8 mouse cellular contexts compared by ENCODE assay signal in genomic region chr11:18878748-18879455, GRCm38 (mm10).
DNase-seq lines count a peak whose midpoint lies in the region; ATAC-seq and TF ChIP-seq lines count a peak whose summit lies in the region.

No protein-coding gene starts in this region.

- 5% methylated on average over 12 of the region's 13 CpGs for WGBS in kidney, embryonic 14.5 days
- WGBS in embryonic facial prominence, embryonic 15.5 days: 3% methylated on average over 13 of the region's 13 CpGs
- 2% methylated on average over 13 of the region's 13 CpGs for WGBS in limb, embryonic 14.5 days
- 13% methylated on average over 13 of the region's 13 CpGs for WGBS in olfactory bulb, adult 2 months

- H3K36me3 ChIP-seq in kidney, embryonic 14.5 days (ENCODE audit: control insufficient read depth, insufficient read depth, low read length): peaks cover 12% of the 10 kb centered on the region
- no peaks in the 10 kb centered on the region for H3K36me3 ChIP-seq in embryonic facial prominence, embryonic 15.5 days
- H3K36me3 ChIP-seq in limb, embryonic 14.5 days (ENCODE audit: control insufficient read depth, insufficient read depth, low read length): no peaks in the 10 kb centered on the region

- peak overlapping the region; percentile 71 for H3K4me2 ChIP-seq in kidney, embryonic 14.5 days (replicated peaks; ENCODE audit: low read depth, low read length)
- peak overlapping the region; percentile 86 for H3K4me2 ChIP-seq in embryonic facial prominence, embryonic 15.5 days (replicated peaks)
- H3K4me2 ChIP-seq in limb, embryonic 14.5 days (replicated peaks; ENCODE audit: low read depth, low read length, severe bottlenecking): peak overlapping the region; percentile 71

- no peak for TF ChIP-seq POLR2A in limb, embryonic 14.5 days (IDR thresholded peaks at IDR 0.05; ENCODE audit: borderline replicate concordance, extremely low read depth, insufficient read depth, insufficient read length)
- TF ChIP-seq POLR2A in olfactory bulb, adult 2 months (IDR thresholded peaks at IDR 0.05; ENCODE audit: insufficient read depth, low read depth, low read length): no peak

- H3K9ac ChIP-seq in kidney, embryonic 14.5 days (ENCODE audit: low read depth, low read length): peak overlapping the region; percentile 34; the same call in 1 of the 2 replicates
- H3K9ac ChIP-seq in embryonic facial prominence, embryonic 15.5 days: no peak overlapping the region
- no peak overlapping the region for H3K9ac ChIP-seq in limb, embryonic 14.5 days (ENCODE audit: low read depth, low read length, severe bottlenecking)

- H3K9me3 ChIP-seq in kidney, embryonic 14.5 days (ENCODE audit: control insufficient read depth, low read length): no peaks in the 10 kb centered on the region
- H3K9me3 ChIP-seq in embryonic facial prominence, embryonic 15.5 days (replicated peaks): no peaks in the 10 kb centered on the region
- H3K9me3 ChIP-seq in limb, embryonic 14.5 days (ENCODE audit: control insufficient read depth, low read length): no peaks in the 10 kb centered on the region

- peak overlapping the region; percentile 93 for H3K27ac ChIP-seq in kidney, embryonic 14.5 days (ENCODE audit: low read depth, low read length)
- no peak overlapping the region for H3K27ac ChIP-seq in embryonic facial prominence, embryonic 15.5 days (replicated peaks)
- H3K27ac ChIP-seq in limb, embryonic 14.5 days (replicated peaks; ENCODE audit: low read depth, low read length): no peak overlapping the region
- peak overlapping the region; percentile 4; the same call in 1 of the 2 replicates for H3K27ac ChIP-seq in olfactory bulb, adult 2 months (ENCODE audit: insufficient read depth, low read depth, low read length)

- peaks cover 20% of the 10 kb centered on the region; the same call in 1 of the 2 replicates for H3K4me1 ChIP-seq in kidney, embryonic 14.5 days (ENCODE audit: control insufficient read depth, insufficient read depth, low read length)
- peaks cover 30% of the 10 kb centered on the region for H3K4me1 ChIP-seq in embryonic facial prominence, embryonic 15.5 days
- peaks cover 8% of the 10 kb centered on the region; the same call in 1 of the 2 replicates for H3K4me1 ChIP-seq in limb, embryonic 14.5 days (ENCODE audit: control insufficient read depth, insufficient read depth, low read length)
- H3K4me1 ChIP-seq in olfactory bulb, adult 2 months (ENCODE audit: control insufficient read depth, insufficient read depth, low read length): peaks cover 18% of the 10 kb centered on the region

- no peaks in the 10 kb centered on the region for H3K27me3 ChIP-seq in kidney, embryonic 14.5 days (ENCODE audit: control insufficient read depth, insufficient read depth, low read length)
- peaks cover 28% of the 10 kb centered on the region for H3K27me3 ChIP-seq in embryonic facial prominence, embryonic 15.5 days
- peaks cover 54% of the 10 kb centered on the region for H3K27me3 ChIP-seq in limb, embryonic 14.5 days (ENCODE audit: control insufficient read depth, insufficient read depth, low read length)

- no peak for DNase-seq in kidney, postnatal 10 days
- no peak for DNase-seq in limb, embryonic 14.5 days (ENCODE audit: low spot score)
- DNase-seq in MN1 (ENCODE audit: low spot score): no peak
- no peak for DNase-seq in cerebellum, adult 8-10 months
- DNase-seq in gastrocnemius, postnatal 14 days: no peak

- ATAC-seq in kidney, embryonic 14.5 days (ENCODE audit: low FRiP score, low TSS enrichment): no peak
- no peak for ATAC-seq in embryonic facial prominence, embryonic 15.5 days (ENCODE audit: insufficient number of reproducible peaks, low FRiP score, low TSS enrichment, low read depth)
- ATAC-seq in limb, embryonic 14.5 days (ENCODE audit: low FRiP score, low read depth): no peak

- no peak for TF ChIP-seq CTCF in olfactory bulb, adult 2 months (IDR thresholded peaks at IDR 0.05; ENCODE audit: insufficient read depth, low read depth, low read length)

- intact Hi-C loops in gastrocnemius, postnatal 14 days (cut with DNase I; ENCODE audit: low total_unique reads): loop anchor here (5.0 kb wide), 2 partner anchors 148 to 883 kb away; no protein-coding TSS in a partner anchor

- H3K4me3 ChIP-seq in kidney, embryonic 14.5 days (ENCODE audit: low read length): peak overlapping the region; percentile 47
- H3K4me3 ChIP-seq in embryonic facial prominence, embryonic 15.5 days (replicated peaks): peak overlapping the region; percentile 51; the same call in 1 of the 2 replicates
- H3K4me3 ChIP-seq in limb, embryonic 14.5 days (replicated peaks; ENCODE audit: low read length): peak overlapping the region; percentile 42; the same call in 1 of the 2 replicates
- H3K4me3 ChIP-seq in olfactory bulb, adult 2 months (ENCODE audit: insufficient read depth, low read depth, low read length): no peak overlapping the region

Comparison
In these comparisons a context has a peak if more than half of its experiments do, and no peak if none do; other contexts are left out.
1. H3K27ac ChIP-seq: peak in kidney, embryonic 14.5 days (single experiment) and olfactory bulb, adult 2 months (single experiment); none in embryonic facial prominence, embryonic 15.5 days (single experiment) and limb, embryonic 14.5 days (single experiment).
2. Peak in every context shown above with its lines, with median percentiles within 50 percentile points of each other: H3K4me2 ChIP-seq.